Mouse (Mus musculus): ENCODE data around the gene 1810043G02Rik. TPM values are rescaled to one million over a fixed set of nuclear protein-coding genes. Genes with fewer than 3 reads are reported as not detected.

1810043G02Rik gene
- total and polyA plus RNA-seq, 2 experiments from 2014 or later: 14.8 to 18.1 TPM

- TF ChIP-seq EP300 (IDR thresholded peaks at IDR 0.05; ENCODE audit: low read depth): no peak
- TF ChIP-seq CTCF (IDR thresholded peaks at IDR 0.05; ENCODE audit: low read depth): no peak
- H3K9ac ChIP-seq (replicated peaks; ENCODE audit: low read depth, low read length): no peak overlapping the region
- H3K9me3 ChIP-seq (replicated peaks; ENCODE audit: control insufficient read depth, low read length): no peaks in the 10 kb centered on the region
- H3K27ac ChIP-seq (ENCODE audit: low read depth): no peak overlapping the region
- DNase-seq (ENCODE audit: low spot score) (no peak), ATAC-seq (ENCODE audit: insufficient read depth, low read depth) (no peak)
- 82% methylated on average over 4 of the region's 4 CpGs for WGBS
- no peaks in the 10 kb centered on the region for H3K27me3 ChIP-seq (ENCODE audit: control insufficient read depth, insufficient read depth, low read length)
- H3K4me2 ChIP-seq (ENCODE audit: low read depth, low read length): no peak overlapping the region
- peaks cover 33% of the 10 kb centered on the region for H3K36me3 ChIP-seq (replicated peaks; ENCODE audit: control insufficient read depth, insufficient read depth, low read length)
- peaks cover 26% of the 10 kb centered on the region for H3K4me1 ChIP-seq (ENCODE audit: control insufficient read depth, insufficient read depth)
- H3K4me3 ChIP-seq (ENCODE audit: low read depth, low read length): no peak overlapping the region
Measured at GRCm38 (mm10) chr10:78005791-78006438, 27.6 kb downstream of the 1810043G02Rik start.

GRCm38 (mm10) chr10:78007203-78007602 lies 28.9 kb downstream of the 1810043G02Rik start:
- DNase-seq (ENCODE audit: low spot score) (no peak), ATAC-seq (ENCODE audit: insufficient read depth, low read depth) (no peak)
- H3K4me1 ChIP-seq (ENCODE audit: control insufficient read depth, insufficient read depth): peaks cover 26% of the 10 kb centered on the region
- TF ChIP-seq EP300 (IDR thresholded peaks at IDR 0.05; ENCODE audit: low read depth) (no peak), CTCF (IDR thresholded peaks at IDR 0.05; ENCODE audit: low read depth) (no peak)
- H3K36me3 ChIP-seq (replicated peaks; ENCODE audit: control insufficient read depth, insufficient read depth, low read length): peaks cover 22% of the 10 kb centered on the region
- WGBS: 45% methylated on average over 7 of the region's 7 CpGs
- H3K27me3 ChIP-seq (ENCODE audit: control insufficient read depth, insufficient read depth, low read length): no peaks in the 10 kb centered on the region
- no peak overlapping the region for H3K27ac ChIP-seq (ENCODE audit: low read depth)
- peak overlapping the region; percentile 34; the same call in 1 of the 2 replicates for H3K9ac ChIP-seq (replicated peaks; ENCODE audit: low read depth, low read length)
- no peak overlapping the region for H3K4me3 ChIP-seq (ENCODE audit: low read depth, low read length)
- H3K9me3 ChIP-seq (replicated peaks; ENCODE audit: control insufficient read depth, low read length): no peaks in the 10 kb centered on the region
- H3K4me2 ChIP-seq (ENCODE audit: low read depth, low read length): peak overlapping the region; percentile 89

- DNase-seq (ENCODE audit: low spot score): no peak
- TF ChIP-seq EP300 (IDR thresholded peaks at IDR 0.05; ENCODE audit: low read depth): no peak
- WGBS: 71% methylated on average over 3 of the region's 3 CpGs
- Histone ChIP-seq H3K4me3 (ENCODE audit: low read depth, low read length) (peak overlapping the region; percentile 68; the same call in 1 of the 2 replicates), H3K9ac (replicated peaks; ENCODE audit: low read depth, low read length) (peak overlapping the region; percentile 62), H3K4me1 (ENCODE audit: control insufficient read depth, insufficient read depth) (peaks cover 26% of the 10 kb centered on the region), H3K9me3 (replicated peaks; ENCODE audit: control insufficient read depth, low read length) (no peaks in the 10 kb centered on the region), H3K27me3 (ENCODE audit: control insufficient read depth, insufficient read depth, low read length) (no peaks in the 10 kb centered on the region), H3K36me3 (replicated peaks; ENCODE audit: control insufficient read depth, insufficient read depth, low read length) (peaks cover 13% of the 10 kb centered on the region; the same call in 1 of the 2 replicates), H3K27ac (ENCODE audit: low read depth) (no peak overlapping the region), H3K4me2 (ENCODE audit: low read depth, low read length) (peak overlapping the region; percentile 89)
- no peak for ATAC-seq (ENCODE audit: insufficient read depth, low read depth)
Measured at GRCm38 (mm10) chr10:78008169-78008568, 29.8 kb downstream of the 1810043G02Rik start.

- TF ChIP-seq CTCF (IDR thresholded peaks at IDR 0.05; ENCODE audit: low read depth) (peak; percentile 74), EP300 (IDR thresholded peaks at IDR 0.05; ENCODE audit: low read depth) (no peak)
- H3K4me3 ChIP-seq (ENCODE audit: low read depth, low read length): peak overlapping the region; percentile 68
- WGBS: under 1% methylated on average over 56 of the region's 59 CpGs
- H3K9ac ChIP-seq (replicated peaks; ENCODE audit: low read depth, low read length): peak overlapping the region; percentile 62
- peaks cover 26% of the 10 kb centered on the region for H3K4me1 ChIP-seq (ENCODE audit: control insufficient read depth, insufficient read depth)
- no peaks in the 10 kb centered on the region for H3K27me3 ChIP-seq (ENCODE audit: control insufficient read depth, insufficient read depth, low read length)
- peak overlapping the region; percentile 93 for H3K27ac ChIP-seq (ENCODE audit: low read depth)
- DNase-seq (ENCODE audit: low spot score) (peak; percentile 94), ATAC-seq (ENCODE audit: insufficient read depth, low read depth) (peak; percentile 96)
- H3K36me3 ChIP-seq (replicated peaks; ENCODE audit: control insufficient read depth, insufficient read depth, low read length): 0 out of 2 replicates have a peak, but pooled peaks cover 9% of the 10 kb centered on the region
- no peaks in the 10 kb centered on the region for H3K9me3 ChIP-seq (replicated peaks; ENCODE audit: control insufficient read depth, low read length)
- H3K4me2 ChIP-seq (ENCODE audit: low read depth, low read length): peak overlapping the region; percentile 89
Measured at GRCm38 (mm10) chr10:78009184-78009944, 31.0 kb downstream of the 1810043G02Rik start.

DNA sequence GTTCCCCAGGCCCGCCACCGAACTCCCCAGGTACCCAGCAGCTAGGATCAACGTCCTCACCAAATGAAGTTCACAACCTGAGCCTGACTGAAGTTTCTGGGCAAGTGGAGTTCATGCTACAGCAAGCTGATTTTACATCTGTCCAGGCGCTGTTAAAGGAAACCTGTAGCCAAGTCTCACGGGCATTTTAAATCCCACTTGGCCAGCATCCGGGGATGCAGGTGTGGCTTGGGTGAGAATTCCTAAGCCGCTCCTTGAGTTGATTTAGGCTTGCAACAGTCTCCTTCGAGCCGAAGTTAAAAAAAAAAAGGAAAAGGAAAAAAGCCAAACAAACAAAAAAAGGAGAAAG lies 31.6 kb downstream of the 1810043G02Rik start, which contains the start of gene Pfkl:
Gene Pfkl, minus strand, starts transcription at position 139 of the 349 bp plus-strand sequence.
- H3K9me3 ChIP-seq (replicated peaks; ENCODE audit: control insufficient read depth, low read length): 0 out of 2 replicates have a peak, but pooled peaks cover 5% of the 10 kb centered on the region
- H3K4me3 ChIP-seq (ENCODE audit: low read depth, low read length): peak within 1 kb of the TSS; percentile 68
- peak within 1 kb of the TSS; percentile 89 for H3K4me2 ChIP-seq (ENCODE audit: low read depth, low read length)
- TF ChIP-seq CTCF (IDR thresholded peaks at IDR 0.05; ENCODE audit: low read depth): no peak
- no peak for TF ChIP-seq EP300 (IDR thresholded peaks at IDR 0.05; ENCODE audit: low read depth)
- H3K27me3 ChIP-seq (ENCODE audit: control insufficient read depth, insufficient read depth, low read length): no peaks in the 10 kb centered on the region
- peak within 1 kb of the TSS; percentile 93 for H3K27ac ChIP-seq (ENCODE audit: low read depth)
- H3K9ac ChIP-seq (replicated peaks; ENCODE audit: low read depth, low read length): peak within 1 kb of the TSS; percentile 62
- DNase-seq (ENCODE audit: low spot score) (no peak), ATAC-seq (ENCODE audit: insufficient read depth, low read depth) (0 out of 2 replicates have a peak, but pooled peaks have one; percentile 3)
- H3K4me1 ChIP-seq (ENCODE audit: control insufficient read depth, insufficient read depth): peaks cover 26% of the 10 kb centered on the region
- WGBS: 0% methylated on average over 9 of the region's 9 CpGs
- H3K36me3 ChIP-seq (replicated peaks; ENCODE audit: control insufficient read depth, insufficient read depth, low read length): 0 out of 2 replicates have a peak, but pooled peaks cover 6% of the 10 kb centered on the region
